In genomic region chr6:48626464-48626863, GRCm38 (mm10) we compare ENCODE assay signal across 8 mouse cellular contexts. TPM values are rescaled to one million over a fixed set of nuclear protein-coding genes. Genes with fewer than 3 reads are reported as not detected.
DNase-seq lines count a peak whose midpoint lies in the region; ATAC-seq and TF ChIP-seq lines count a peak whose summit lies in the region.

Gene AI854703, plus strand, starts transcription at chr6:48626764.

- H3K9ac ChIP-seq in embryonic facial prominence, embryonic 14.5 days (ENCODE audit: low read depth, low read length) = peak within 1 kb of the TSS; percentile 62
- no peak within 1 kb of the TSS; the same call in 1 of the 2 replicates for H3K9ac ChIP-seq in intestine, postnatal 0 days (ENCODE audit: low read depth, low read length)
- H3K9ac ChIP-seq in midbrain, embryonic 15.5 days = peak within 1 kb of the TSS; percentile 44

- H3K4me2 ChIP-seq in embryonic facial prominence, embryonic 14.5 days (ENCODE audit: low read depth, low read length) = peak within 1 kb of the TSS; percentile 92
- peak within 1 kb of the TSS; percentile 84 for H3K4me2 ChIP-seq in intestine, postnatal 0 days (replicated peaks; ENCODE audit: low read depth)
- H3K4me2 ChIP-seq in midbrain, embryonic 15.5 days = peak within 1 kb of the TSS; percentile 92

- no peak for ATAC-seq in embryonic facial prominence, embryonic 14.5 days (ENCODE audit: low read depth)
- no peak for ATAC-seq in intestine, postnatal 0 days
- no peak for ATAC-seq in midbrain, embryonic 15.5 days (replicated peaks)

- H3K27ac ChIP-seq in embryonic facial prominence, embryonic 14.5 days (replicated peaks; ENCODE audit: low read depth, low read length) = no peak within 1 kb of the TSS
- H3K27ac ChIP-seq in intestine, postnatal 0 days (ENCODE audit: low read depth, low read length) = no peak within 1 kb of the TSS
- no peak within 1 kb of the TSS for H3K27ac ChIP-seq in midbrain, embryonic 15.5 days

- no peak for TF ChIP-seq CTCF in intestine, postnatal 0 days (IDR thresholded peaks at IDR 0.05; ENCODE audit: low read depth)

- H3K36me3 ChIP-seq in embryonic facial prominence, embryonic 14.5 days (ENCODE audit: control insufficient read depth, insufficient read depth, low read length) = no peaks in the 10 kb centered on the region
- H3K36me3 ChIP-seq in intestine, postnatal 0 days (ENCODE audit: control insufficient read depth, insufficient read depth) = no peaks in the 10 kb centered on the region
- no peaks in the 10 kb centered on the region for H3K36me3 ChIP-seq in midbrain, embryonic 15.5 days (replicated peaks)

- no peaks in the 10 kb centered on the region for H3K9me3 ChIP-seq in embryonic facial prominence, embryonic 14.5 days (ENCODE audit: control insufficient read depth, low read length)
- H3K9me3 ChIP-seq in intestine, postnatal 0 days (ENCODE audit: control insufficient read depth) = no peaks in the 10 kb centered on the region
- H3K9me3 ChIP-seq in midbrain, embryonic 15.5 days = no peaks in the 10 kb centered on the region

- H3K4me1 ChIP-seq in embryonic facial prominence, embryonic 14.5 days (ENCODE audit: control insufficient read depth, insufficient read depth, low read length) = peaks cover 8% of the 10 kb centered on the region; the same call in 1 of the 2 replicates
- H3K4me1 ChIP-seq in intestine, postnatal 0 days (replicated peaks; ENCODE audit: control insufficient read depth, insufficient read depth, low read length) = 0 out of 2 replicates have a peak, but pooled peaks cover 2% of the 10 kb centered on the region
- H3K4me1 ChIP-seq in midbrain, embryonic 15.5 days = peaks cover 26% of the 10 kb centered on the region

- 20% methylated on average over 8 of the region's 8 CpGs for WGBS in embryonic facial prominence, embryonic 14.5 days
- 45% methylated on average over 8 of the region's 8 CpGs for WGBS in intestine, postnatal 0 days
- WGBS in midbrain, embryonic 15.5 days = 26% methylated on average over 8 of the region's 8 CpGs

- H3K27me3 ChIP-seq in embryonic facial prominence, embryonic 14.5 days (replicated peaks; ENCODE audit: control insufficient read depth, insufficient read depth, low read length) = peaks cover 40% of the 10 kb centered on the region
- peaks cover 5% of the 10 kb centered on the region for H3K27me3 ChIP-seq in intestine, postnatal 0 days (replicated peaks; ENCODE audit: control insufficient read depth, insufficient read depth, low read length)
- H3K27me3 ChIP-seq in midbrain, embryonic 15.5 days (replicated peaks) = peaks cover 17% of the 10 kb centered on the region

- DNase-seq in layer of hippocampus, adult 8-10 months (ENCODE audit: low spot score in 2 of 2) = no peak
- no peak for DNase-seq in layer of hippocampus, adult 9-11 months
- no peak for DNase-seq in embryonic facial prominence, embryonic 14.5 days (ENCODE audit: low spot score)
- no peak for DNase-seq in frontal cortex, postnatal 36 days (ENCODE audit: low spot score in 2 of 2)
- DNase-seq in gastrocnemius, postnatal 4 days (ENCODE audit: low spot score in 2 of 2) = no peak
- DNase-seq in embryo, embryonic 10.5 days (ENCODE audit: low spot score) = no peak

- peak within 1 kb of the TSS; percentile 50 for H3K4me3 ChIP-seq in embryonic facial prominence, embryonic 14.5 days (ENCODE audit: low read depth, low read length)
- H3K4me3 ChIP-seq in intestine, postnatal 0 days (ENCODE audit: low read depth, low read length) = peak within 1 kb of the TSS; percentile 45
- H3K4me3 ChIP-seq in midbrain, embryonic 15.5 days = peak within 1 kb of the TSS; percentile 54

RNA-seq across cellular contexts. Expression of gene AI854703, which starts in this region (rescaled TPM):
- total RNA-seq in layer of hippocampus, adult 8-10 months (2022) = 10 to 100 TPM; 11.8 to 14.8 (median 13.2) TPM
- 0.77 and 0.90 TPM in 2 replicates for polyA plus RNA-seq in embryonic facial prominence, embryonic 14.5 days (2014; fragmentation: Nextera tagmentation; extraction: Ambion mirVana)
- 0.55 and 0.63 TPM in 2 replicates for polyA plus RNA-seq in intestine, postnatal 0 days (2015; fragmentation: Nextera tagmentation; extraction: Ambion mirVana)
- polyA plus RNA-seq in midbrain, embryonic 15.5 days (2015; fragmentation: Nextera tagmentation; extraction: Ambion mirVana) = 20.9 and 23.8 TPM in 2 replicates
- under 1 TPM; 0.34 to 0.37 TPM for total RNA-seq in gastrocnemius, postnatal 4 days (2021)

Comparison
In these comparisons a context has a peak if more than half of its experiments do, and no peak if none do; other contexts are left out.
1. RNA of gene AI854703 (total RNA-seq): 11.8 to 14.8 TPM in layer of hippocampus, adult 8-10 months; 0.34 to 0.37 TPM in gastrocnemius, postnatal 4 days; every median in the first group is over 4 times any median in the second.
2. RNA of gene AI854703 (polyA plus RNA-seq): 20.9 to 23.8 TPM in midbrain, embryonic 15.5 days; 0.77 to 0.90 TPM in embryonic facial prominence, embryonic 14.5 days and 0.55 to 0.63 TPM in intestine, postnatal 0 days; every median in the first group is over 10 times any median in the second.
3. Peak in every context shown above with its lines, with median percentiles within 50 percentile points of each other: H3K4me2 ChIP-seq and H3K4me3 ChIP-seq.